Mouse (Mus musculus): ENCODE measurements around the gene B4galt2.

DNA sequence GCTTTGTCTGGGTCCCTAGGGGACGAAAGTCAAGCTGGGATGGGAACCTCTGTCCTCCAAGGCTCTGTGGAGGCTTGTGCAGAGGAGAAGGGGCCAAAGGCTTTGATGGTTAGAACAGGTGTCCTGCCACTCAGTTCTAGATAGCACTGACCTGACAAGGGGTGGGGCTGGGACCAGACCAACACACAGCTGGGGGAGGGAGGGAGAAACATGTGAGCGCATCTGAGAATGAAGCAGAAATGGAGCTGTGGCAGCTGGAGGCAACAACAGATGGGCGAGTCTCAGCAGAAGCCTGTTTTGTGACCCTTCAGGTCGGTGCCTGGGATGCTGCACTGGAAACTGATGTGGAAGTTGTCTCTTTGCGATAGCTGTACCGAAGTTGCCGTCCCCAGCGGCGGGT lies 14.0 kb downstream of the B4galt2 start:
- TF ChIP-seq CTCF (IDR thresholded peaks at IDR 0.05; ENCODE audit: extremely low read depth, insufficient read depth, insufficient read length, insufficient replicate concordance) (no peak), POLR2A (IDR thresholded peaks at IDR 0.05; ENCODE audit: low read depth, low read length) (no peak)
